Mouse (Mus musculus) midbrain, embryonic 11.5 days (tissue): ENCODE results near the gene 4921536K21Rik. TPM values are rescaled to one million over a fixed set of nuclear protein-coding genes. Genes with fewer than 3 reads are reported as not detected.

Source experiments
- ATAC-seq: fragments of 200-750 bp; cut with Nextera tagmentation; 2 replicates; pipeline ENCODE4 v1.8.0; 2017; ENCODE audit warnings: moderate TSS enrichment, moderate library complexity; ENCODE audit not compliant: low FRiP score
- DNase-seq: peaks from one replicate; pipeline ENCODE4 v3.0.0; 2015; ENCODE audit warnings: low spot score; ENCODE audit errors: missing footprints
- H3K27ac ChIP-seq: fragments of 300-500 bp; sonication (generic); 2 replicates; pipeline ENCODE4 v1.5.1; 2014; ENCODE audit warnings: low read depth, low read length
- H3K27me3 ChIP-seq: fragments of 300-500 bp; sonication (generic); 2 replicates; pipeline ENCODE4 v1.6.1; 2014; ENCODE audit warnings: mild to moderate bottlenecking, low read length, moderate library complexity, mixed read lengths; ENCODE audit not compliant: control insufficient read depth, insufficient read depth
- H3K36me3 ChIP-seq: fragments of 300-500 bp; sonication (generic); 2 replicates; pipeline ENCODE4 v1.6.1; 2014; ENCODE audit warnings: mild to moderate bottlenecking, low read length, moderate library complexity, mixed read lengths; ENCODE audit not compliant: control insufficient read depth, insufficient read depth
- H3K4me1 ChIP-seq: fragments of 300-500 bp; sonication (generic); 2 replicates; pipeline ENCODE4 v1.6.1; 2014; ENCODE audit warnings: low read length; ENCODE audit not compliant: control insufficient read depth, insufficient read depth
- H3K4me2 ChIP-seq: fragments of 300-500 bp; sonication (generic); 2 replicates; pipeline ENCODE4 v1.6.1; 2014; ENCODE audit warnings: mild to moderate bottlenecking, moderate library complexity
- H3K4me3 ChIP-seq: fragments of 300-500 bp; sonication (generic); 2 replicates; pipeline ENCODE4 v1.5.1; 2014; ENCODE audit warnings: low read depth, low read length
- H3K9ac ChIP-seq: fragments of 300-500 bp; sonication (generic); 2 replicates; pipeline ENCODE4 v1.6.1; 2014; ENCODE audit warnings: low read length
- H3K9me3 ChIP-seq: fragments of 300-500 bp; sonication (generic); 2 replicates; pipeline ENCODE4 v1.6.1; 2016; ENCODE audit warnings: low read length; ENCODE audit not compliant: control insufficient read depth
- WGBS: fragments of 180-500 bp; shearing (Covaris S2); extraction: QIAGEN DNeasy Blood & Tissue Kit; methylation state at CpG from one replicate; pipeline ENCODE4 v1.1.7; 2014; 5-methylcytosine and 5-hydroxymethylcytosine counted together
- polyA plus RNA-seq: library from polyadenylated mRNA; unstranded; fragments of >200 nt; fragmentation: Nextera tagmentation; extraction: Ambion mirVana; gene quantifications from 2 replicates; pipeline ENCODE4 v1.2.1, GENCODE M21; 2014

Gene 4921536K21Rik
- polyA plus RNA-seq, 1 experiment from 2014 or later = 0.64 TPM

GRCm38 (mm10) chr11:3853481-3854034, 41.3 kb downstream of the 4921536K21Rik start:
- Histone ChIP-seq H3K4me2 (no peak overlapping the region), H3K36me3 (no peaks in the 10 kb centered on the region), H3K4me3 (no peak overlapping the region), H3K4me1 (no peaks in the 10 kb centered on the region), H3K9ac (no peak overlapping the region), H3K27me3 (no peaks in the 10 kb centered on the region), H3K27ac (no peak overlapping the region), H3K9me3 (no peaks in the 10 kb centered on the region)
- 84% methylated on average over 5 of the region's 5 CpGs for WGBS
- ATAC-seq (no peak), DNase-seq (no peak)

GRCm38 (mm10) chr11:3853031-3853430, 41.9 kb downstream of the 4921536K21Rik start:
- no peak overlapping the region for H3K4me2 ChIP-seq
- no peaks in the 10 kb centered on the region for H3K36me3 ChIP-seq
- DNase-seq (no peak), ATAC-seq (no peak)
- no peaks in the 10 kb centered on the region for H3K9me3 ChIP-seq
- H3K27ac ChIP-seq = no peak overlapping the region
- H3K27me3 ChIP-seq = no peaks in the 10 kb centered on the region
- no peak overlapping the region for H3K9ac ChIP-seq
- no peak overlapping the region for H3K4me3 ChIP-seq
- 93% methylated on average over 10 of the region's 10 CpGs for WGBS
- no peaks in the 10 kb centered on the region for H3K4me1 ChIP-seq

- H3K27ac ChIP-seq = no peak overlapping the region
- no peak overlapping the region for H3K4me2 ChIP-seq
- no peak overlapping the region for H3K9ac ChIP-seq
- no peaks in the 10 kb centered on the region for H3K4me1 ChIP-seq
- no peak for ATAC-seq
- H3K36me3 ChIP-seq = no peaks in the 10 kb centered on the region
- H3K4me3 ChIP-seq = no peak overlapping the region
- WGBS = 84% methylated on average over 4 of the region's 4 CpGs
- no peak for DNase-seq
- no peaks in the 10 kb centered on the region for H3K9me3 ChIP-seq
- no peaks in the 10 kb centered on the region for H3K27me3 ChIP-seq
Observed at GRCm38 (mm10) chr11:3851872-3852271, 43.0 kb downstream of the 4921536K21Rik start.

- Histone ChIP-seq H3K4me3 (no peak overlapping the region), H3K27ac (no peak overlapping the region), H3K9ac (no peak overlapping the region), H3K4me1 (no peaks in the 10 kb centered on the region), H3K9me3 (no peaks in the 10 kb centered on the region), H3K36me3 (no peaks in the 10 kb centered on the region), H3K27me3 (no peaks in the 10 kb centered on the region), H3K4me2 (no peak overlapping the region)
- WGBS = 76% methylated on average over 5 of the region's 5 CpGs
- ATAC-seq (no peak), DNase-seq (no peak)
Observed at GRCm38 (mm10) chr11:3850746-3851277, 44.1 kb downstream of the 4921536K21Rik start.

- Histone ChIP-seq H3K27me3 (no peaks in the 10 kb centered on the region), H3K4me1 (no peaks in the 10 kb centered on the region), H3K36me3 (no peaks in the 10 kb centered on the region), H3K4me2 (no peak overlapping the region), H3K9me3 (no peaks in the 10 kb centered on the region), H3K9ac (no peak overlapping the region), H3K27ac (no peak overlapping the region), H3K4me3 (no peak overlapping the region)
- ATAC-seq = no peak
- no peak for DNase-seq
- 83% methylated on average over 2 of the region's 2 CpGs for WGBS
Observed at GRCm38 (mm10) chr11:3850315-3850614, 44.6 kb downstream of the 4921536K21Rik start.

GRCm38 (mm10) chr11:3849469-3850314, 45.2 kb downstream of the 4921536K21Rik start:
- Histone ChIP-seq H3K4me1 (no peaks in the 10 kb centered on the region), H3K4me2 (no peak overlapping the region), H3K27me3 (no peaks in the 10 kb centered on the region), H3K27ac (no peak overlapping the region), H3K4me3 (no peak overlapping the region), H3K9me3 (no peaks in the 10 kb centered on the region), H3K9ac (no peak overlapping the region), H3K36me3 (no peaks in the 10 kb centered on the region)
- ATAC-seq (no peak), DNase-seq (no peak)
- 81% methylated on average over 15 of the region's 15 CpGs for WGBS

GRCm38 (mm10) chr11:3846351-3846750, 48.5 kb downstream of the 4921536K21Rik start:
- H3K36me3 ChIP-seq = no peaks in the 10 kb centered on the region
- H3K27ac ChIP-seq = no peak overlapping the region
- no peak overlapping the region for H3K9ac ChIP-seq
- no peak overlapping the region for H3K4me2 ChIP-seq
- no peaks in the 10 kb centered on the region for H3K27me3 ChIP-seq
- ATAC-seq (no peak), DNase-seq (no peak)
- WGBS = 76% methylated on average over 2 of the region's 2 CpGs
- no peaks in the 10 kb centered on the region for H3K4me1 ChIP-seq
- H3K4me3 ChIP-seq = no peak overlapping the region
- H3K9me3 ChIP-seq = no peaks in the 10 kb centered on the region

- Histone ChIP-seq H3K36me3 (no peaks in the 10 kb centered on the region), H3K27me3 (no peaks in the 10 kb centered on the region), H3K4me1 (no peaks in the 10 kb centered on the region), H3K9ac (no peak overlapping the region), H3K9me3 (no peaks in the 10 kb centered on the region), H3K4me2 (no peak overlapping the region), H3K27ac (no peak overlapping the region), H3K4me3 (no peak overlapping the region)
- DNase-seq (no peak), ATAC-seq (no peak)
- WGBS = 82% methylated on average over 17 of the region's 17 CpGs
Observed at GRCm38 (mm10) chr11:3843943-3844734, 50.8 kb downstream of the 4921536K21Rik start.
